Mouse (Mus musculus) cerebellum, adult 2 months (tissue): ENCODE results near the gene Ppp3r1. TPM values are rescaled to one million over a fixed set of nuclear protein-coding genes. Genes with fewer than 3 reads are reported as not detected.
"Not testable (repeated sequence)": the region's sequence is repeated elsewhere in the genome, so short reads cannot be mapped to it uniquely, and the experiment has no call there.

Experiments used
- DNase-seq, 2 experiments: peaks; one replicate each; pipeline ENCODE4 v3.0.0; 2021
- H3K27ac ChIP-seq: fragments of 200-500 bp; 2 replicates; pipeline ENCODE4 v1.5.1; 2012; ENCODE audit warnings: low read length, control low read depth, inconsistent platforms; ENCODE audit not compliant: insufficient read depth
- H3K27me3 ChIP-seq: fragments of 200-500 bp; 2 replicates; pipeline ENCODE4 v1.6.1; 2012; ENCODE audit warnings: inconsistent platforms, mild to moderate bottlenecking, low read length, moderate library complexity; ENCODE audit not compliant: control insufficient read depth, insufficient read depth
- H3K4me1 ChIP-seq: fragments of 200-500 bp; 2 replicates; pipeline ENCODE4 v1.6.1; 2011; ENCODE audit warnings: low read length; ENCODE audit not compliant: control insufficient read depth, insufficient read depth
- H3K4me3 ChIP-seq: fragments of 200-500 bp; replicated peaks from 2 replicates; pipeline ENCODE3; 2011; ENCODE audit warnings: mild to moderate bottlenecking, low read depth, low read length, control low read depth; ENCODE audit not compliant: insufficient read depth
- CTCF ChIP-seq: fragments of 200-500 bp; IDR thresholded peaks from 2 replicates; pipeline ENCODE4 v1.5.1; 2011; ENCODE audit warnings: low read depth, mild to moderate bottlenecking, control low read depth, low read length, moderate library complexity, borderline replicate concordance; ENCODE audit not compliant: insufficient read depth
- POLR2A ChIP-seq: fragments of 200-500 bp; IDR thresholded peaks from 2 replicates; pipeline ENCODE4 v1.6.1; 2011; ENCODE audit warnings: low read length, control low read depth, borderline replicate concordance; ENCODE audit not compliant: insufficient read depth
- WGBS: fragments of 180-500 bp; shearing (Covaris S2); methylation state at CpG from one replicate; pipeline ENCODE4 v1.1.7; 2018; 5-methylcytosine and 5-hydroxymethylcytosine counted together
- polyA plus RNA-seq: library from polyadenylated mRNA; depleted of rRNA; stranded (reverse); fragments of >200 nt; gene quantifications from 2 replicates; pipeline ENCODE4 v1.2.3, GENCODE M21; 2012

The Ppp3r1 gene
- polyA plus RNA-seq, 1 experiment, result 240 TPM

GRCm38 (mm10) chr11:17211258-17212140, 52.4 kb downstream of the Ppp3r1 start, which contains the start of gene Pno1:
Gene Pno1 (minus strand): TSS chr11:17211568.
- Histone ChIP-seq H3K27me3 (no peaks in the 10 kb centered on the region), H3K27ac (peak within 1 kb of the TSS; percentile 98), H3K4me3 (peak within 1 kb of the TSS; percentile 94), H3K4me1 (no peaks in the 10 kb centered on the region)
- WGBS, result under 1% methylated on average over 65 of the region's 65 CpGs
- peak; percentile 97 to 98 for DNase-seq
- peak; percentile 44; the same call in 1 of the 2 replicates for TF ChIP-seq POLR2A
- no peak for TF ChIP-seq CTCF

- no peaks in the 10 kb centered on the region for H3K4me1 ChIP-seq
- no peak for TF ChIP-seq CTCF
- TF ChIP-seq POLR2A, result no peak
- no peak for DNase-seq
- WGBS, result 1% methylated on average over 10 of the region's 10 CpGs
- no peaks in the 10 kb centered on the region for H3K27me3 ChIP-seq
- H3K27ac ChIP-seq, result peak overlapping the region; percentile 98
- H3K4me3 ChIP-seq, result peak overlapping the region; percentile 94
Observed at GRCm38 (mm10) chr11:17212141-17212495, 53.1 kb downstream of the Ppp3r1 start.

- WGBS, result 78% methylated on average over 5 of the region's 5 CpGs
- Histone ChIP-seq H3K4me3 (no peak overlapping the region), H3K27ac (no peak overlapping the region), H3K27me3 (no peaks in the 10 kb centered on the region), H3K4me1 (no peaks in the 10 kb centered on the region; the same call in 1 of the 2 replicates)
- no peak for TF ChIP-seq POLR2A
- TF ChIP-seq CTCF, result no peak
- no peak for DNase-seq
Observed at GRCm38 (mm10) chr11:17212903-17213509, 53.9 kb downstream of the Ppp3r1 start.

- no peaks in the 10 kb centered on the region; the same call in 1 of the 2 replicates for H3K4me1 ChIP-seq
- DNase-seq, result no peak
- no peak for TF ChIP-seq CTCF
- no peak for TF ChIP-seq POLR2A
- WGBS, result 85% methylated on average over 3 of the region's 3 CpGs
- no peaks in the 10 kb centered on the region for H3K27me3 ChIP-seq
- no peak overlapping the region for H3K4me3 ChIP-seq
- no peak overlapping the region for H3K27ac ChIP-seq
Observed at GRCm38 (mm10) chr11:17215475-17215874, 56.4 kb downstream of the Ppp3r1 start.

GRCm38 (mm10) chr11:17221126-17221525, 62.1 kb downstream of the Ppp3r1 start:
- DNase-seq, result no peak
- WGBS, result 97% methylated on average over 8 of the region's 8 CpGs
- no peak overlapping the region for H3K4me3 ChIP-seq
- H3K4me1 ChIP-seq, result no peaks in the 10 kb centered on the region; the same call in 1 of the 2 replicates
- no peaks in the 10 kb centered on the region for H3K27me3 ChIP-seq
- no peak for TF ChIP-seq POLR2A
- TF ChIP-seq CTCF, result no peak
- H3K27ac ChIP-seq, result no peak overlapping the region

- no peak overlapping the region for H3K27ac ChIP-seq
Observed at GRCm38 (mm10) chr11:17232792-17233191, 73.7 kb downstream of the Ppp3r1 start.

GRCm38 (mm10) chr11:17236449-17237037, 77.5 kb downstream of the Ppp3r1 start:
- TF ChIP-seq POLR2A (no peak), CTCF (no peak)
- Histone ChIP-seq H3K27me3 (no peaks in the 10 kb centered on the region), H3K4me1 (no peaks in the 10 kb centered on the region), H3K4me3 (no peak overlapping the region), H3K27ac (no peak overlapping the region)
- 84% methylated on average over 5 of the region's 5 CpGs for WGBS
- no peak for DNase-seq

More at GRCm38 (mm10) chr11:17232792-17233191, 73.7 kb downstream of the Ppp3r1 start:
- H3K27me3 ChIP-seq, result no peaks in the 10 kb centered on the region
- no peak overlapping the region for H3K4me3 ChIP-seq
- TF ChIP-seq POLR2A, result no peak
- no peak for TF ChIP-seq CTCF
- no peak for DNase-seq
- 53% methylated on average over 5 of the region's 5 CpGs for WGBS
- no peaks in the 10 kb centered on the region for H3K4me1 ChIP-seq

GRCm38 (mm10) chr11:17238598-17238997, 79.5 kb downstream of the Ppp3r1 start:
- not testable (repeated sequence) for H3K4me3 ChIP-seq, DNase-seq, H3K27ac ChIP-seq, H3K27me3 ChIP-seq, H3K4me1 ChIP-seq
- 92% methylated on average over 5 of the region's 5 CpGs for WGBS
